Mouse (Mus musculus): ENCODE data around the gene Ceacam19.

Gene Ceacam19

GRCm38 (mm10) chr7:19840936-19841335 is 46.8 kb downstream of the Ceacam19 start:
- no peak for DNase-seq (ENCODE audit: low spot score in 2 of 2)

GRCm38 (mm10) chr7:19840371-19840770 is 47.4 kb downstream of the Ceacam19 start:
- no peak for DNase-seq (ENCODE audit: low spot score in 2 of 2)

- DNase-seq (ENCODE audit: low spot score in 2 of 2): no peak
These were observed 50.9 kb downstream of the Ceacam19 start for GRCm38 (mm10) chr7:19836843-19837242.

- DNase-seq (ENCODE audit: low spot score in 2 of 2): no peak
These were observed 53.7 kb downstream of the Ceacam19 start for GRCm38 (mm10) chr7:19834055-19834454.

GRCm38 (mm10) chr7:19831837-19832236 is 55.9 kb downstream of the Ceacam19 start:
- DNase-seq (ENCODE audit: low spot score in 2 of 2): no peak

- DNase-seq (ENCODE audit: low spot score in 2 of 2): peak; percentile 88 to 96
These were observed 57.0 kb downstream of the Ceacam19 start for GRCm38 (mm10) chr7:19830682-19831156.

- no peak for DNase-seq (ENCODE audit: low spot score in 2 of 2)
These were observed 58.1 kb downstream of the Ceacam19 start for GRCm38 (mm10) chr7:19829694-19830093.

GRCm38 (mm10) chr7:19826756-19827155 is 61.0 kb downstream of the Ceacam19 start:
- DNase-seq (ENCODE audit: low spot score in 2 of 2): no peak

Data from urinary bladder, postnatal 36 days (tissue).